Mouse (Mus musculus) CH12.LX (cell line): ENCODE measurements at regions not wholly inside any gene's neighbourhood (a gene's known extent, or its start where the extent isn't known, plus 50 kb on each side); places are given as distances from the start of the nearest gene placed in this dataset.

Experiments used
- CTCF ChIP-seq, 2 experiments: IDR thresholded peaks in 1 of 2; conservative IDR thresholded peaks in 1 of 2; 2 replicates each; pipeline ENCODE4 v1.5.1; 2011 to 2012; ENCODE audit warnings: low read depth in 2 of 2, low read length in 2 of 2, improper control_type of control experiment in 1 of 2, inconsistent platforms in 1 of 2, mild to moderate bottlenecking in 1 of 2, moderate library complexity in 1 of 2
- EP300 ChIP-seq: IDR thresholded peaks from 2 replicates; pipeline ENCODE4 v1.6.1; 2011; ENCODE audit warnings: low read length, improper control_type of control experiment
- POLR2A ChIP-seq: IDR thresholded peaks from 2 replicates; pipeline ENCODE4 v1.6.1; 2011; ENCODE audit warnings: low read depth, mild to moderate bottlenecking, improper control_type of control experiment, low read length
- TCF12 ChIP-seq: IDR thresholded peaks from 2 replicates; pipeline ENCODE4 v1.6.1; 2014; ENCODE audit warnings: low read depth, mild to moderate bottlenecking, inconsistent platforms, low read length, improper control_type of control experiment
- USF1 ChIP-seq: IDR thresholded peaks from 2 replicates; pipeline ENCODE4 v1.6.1; 2014; ENCODE audit warnings: low read depth, mild to moderate bottlenecking, inconsistent platforms, low read length, improper control_type of control experiment
- ZMIZ1 ChIP-seq: IDR thresholded peaks from 2 replicates; pipeline ENCODE4 v1.6.1; 2012; ENCODE audit warnings: low read depth, mild to moderate bottlenecking, inconsistent platforms, low read length, improper control_type of control experiment

DNA sequence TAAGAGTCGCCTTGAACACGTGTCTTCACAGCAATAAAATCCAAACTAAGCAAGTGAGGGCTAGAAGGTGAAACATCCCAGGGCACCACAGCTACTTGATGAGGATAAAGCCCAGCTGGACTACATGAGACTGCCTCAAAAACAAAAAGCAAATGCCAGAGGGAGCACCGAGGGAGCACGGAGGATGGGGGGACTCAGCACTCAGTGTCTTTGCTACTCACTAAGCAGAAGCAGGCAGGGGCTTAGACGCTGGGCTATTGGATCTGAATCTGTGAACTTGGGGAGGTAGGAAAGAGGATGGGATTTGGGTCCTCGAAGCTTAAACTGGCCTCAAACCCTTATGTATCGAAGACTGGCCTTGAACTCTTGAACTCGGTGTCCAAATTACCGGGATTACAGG, 167.0 kb upstream of the Foxn2 start:
- no peak for TF ChIP-seq CTCF (conservative IDR thresholded peaks at IDR 0.05 in 1 of 2, IDR thresholded peaks at IDR 0.05 in 1 of 2; ENCODE audit: low read depth in 2 of 2, low read length in 2 of 2)
- no peak for TF ChIP-seq USF1
- no peak for TF ChIP-seq EP300
- TF ChIP-seq TCF12 = no peak
- no peak for TF ChIP-seq POLR2A
- TF ChIP-seq ZMIZ1 = no peak
